Mouse (Mus musculus): ENCODE measurements around the gene Stx16. TPM values are rescaled to one million over a fixed set of nuclear protein-coding genes. Genes with fewer than 3 reads are reported as not detected.

Stx16 gene
- 10 to 100 TPM; 20.5 to 23.7 TPM for total RNA-seq (2021)

GRCm38 (mm10) chr2:174075673-174076432 is at the start of gene Stx16:
Gene Stx16 (plus strand): TSS chr2:174076308.
- intact Hi-C loops (cut with DNase I), result loop anchor here (1.0 to 10.0 kb wide), 5 partner anchors 34 to 491 kb away; partner anchors contain the start of genes Gnas, Npepl1 and Prelid3b
- peak; percentile 98 to 99 for DNase-seq

- DNase-seq, result no peak
- intact Hi-C loops (cut with DNase I), result no loop called here
Observed at GRCm38 (mm10) chr2:174026406-174026805, 49.7 kb upstream of the Stx16 start.

GRCm38 (mm10) chr2:174033257-174033800 is 42.8 kb upstream of the Stx16 start:
- DNase-seq, result no peak
- intact Hi-C loops (cut with DNase I), result no loop called here

GRCm38 (mm10) chr2:174047656-174048055 is 28.5 kb upstream of the Stx16 start:
- intact Hi-C loops (cut with DNase I), result no loop called here
- no peak for DNase-seq

- DNase-seq, result no peak
- intact Hi-C loops (cut with DNase I), result no loop called here
Observed at GRCm38 (mm10) chr2:174049481-174050338, 26.4 kb upstream of the Stx16 start.

GRCm38 (mm10) chr2:174050339-174050685 is 25.8 kb upstream of the Stx16 start:
- intact Hi-C loops (cut with DNase I), result no loop called here
- no peak for DNase-seq

- no peak for DNase-seq
- intact Hi-C loops (cut with DNase I), result no loop called here
Observed at GRCm38 (mm10) chr2:174051081-174051481, 25.0 kb upstream of the Stx16 start.

- no peak for DNase-seq
- intact Hi-C loops (cut with DNase I), result no loop called here
Observed at GRCm38 (mm10) chr2:174054496-174054895, 21.6 kb upstream of the Stx16 start.

- intact Hi-C loops (cut with DNase I), result no loop called here
- DNase-seq, result no peak
Observed at GRCm38 (mm10) chr2:174057730-174058129, 18.4 kb upstream of the Stx16 start.

- no peak for DNase-seq
Observed at GRCm38 (mm10) chr2:174058316-174058939, 17.7 kb upstream of the Stx16 start.

GRCm38 (mm10) chr2:174059591-174060385 is 16.3 kb upstream of the Stx16 start:
- intact Hi-C loops (cut with DNase I), result no loop called here
- DNase-seq, result no peak

More at GRCm38 (mm10) chr2:174058316-174058939, 17.7 kb upstream of the Stx16 start:
- intact Hi-C loops (cut with DNase I), result no loop called here

GRCm38 (mm10) chr2:174061219-174061618 is 14.9 kb upstream of the Stx16 start:
- intact Hi-C loops (cut with DNase I), result no loop called here

GRCm38 (mm10) chr2:174063074-174063473 is 13.0 kb upstream of the Stx16 start:
- intact Hi-C loops (cut with DNase I), result no loop called here
- no peak for DNase-seq

More at GRCm38 (mm10) chr2:174061219-174061618, 14.9 kb upstream of the Stx16 start:
- DNase-seq, result no peak

GRCm38 (mm10) chr2:174063527-174064211 is 12.4 kb upstream of the Stx16 start:
- intact Hi-C loops (cut with DNase I), result no loop called here
- no peak for DNase-seq

GRCm38 (mm10) chr2:174067793-174068419 is 8.2 kb upstream of the Stx16 start:
- DNase-seq, result no peak
- intact Hi-C loops (cut with DNase I), result no loop called here

- intact Hi-C loops (cut with DNase I), result loop anchor here (10.0 kb wide), 3 partner anchors 215 to 485 kb away; partner anchors contain the start of genes Gnas and Prelid3b
- no peak for DNase-seq
Observed at GRCm38 (mm10) chr2:174069532-174070049, 6.5 kb upstream of the Stx16 start.

- intact Hi-C loops (cut with DNase I), result loop anchor here (10.0 kb wide), 3 partner anchors 213 to 487 kb away; partner anchors contain the start of genes Gnas and Prelid3b
- no peak for DNase-seq
Observed at GRCm38 (mm10) chr2:174071406-174071805, 4.7 kb upstream of the Stx16 start.

- intact Hi-C loops (cut with DNase I), result loop anchor here (10.0 kb wide), 3 partner anchors 212 to 488 kb away; partner anchors contain the start of genes Gnas and Prelid3b
- no peak for DNase-seq
Observed at GRCm38 (mm10) chr2:174073156-174073790, 2.8 kb upstream of the Stx16 start.
